Mouse (Mus musculus): ENCODE measurements around the gene Jmjd8.

The Jmjd8 gene

GRCm38 (mm10) chr17:25808789-25809605 is 19.7 kb upstream of the Jmjd8 start, which contains the start of gene Fbxl16:
Gene Fbxl16 (plus strand): TSS chr17:25809085.
- DNase-seq (ENCODE audit: low spot score), result no peak

- no peak for DNase-seq (ENCODE audit: low spot score)
Measured at GRCm38 (mm10) chr17:25809606-25810340, 18.9 kb upstream of the Jmjd8 start.

- DNase-seq (ENCODE audit: low spot score), result no peak
Measured at GRCm38 (mm10) chr17:25810890-25811289, 17.8 kb upstream of the Jmjd8 start.

GRCm38 (mm10) chr17:25813471-25813870 is 15.2 kb upstream of the Jmjd8 start:
- DNase-seq (ENCODE audit: low spot score), result peak; percentile 88

- DNase-seq (ENCODE audit: low spot score), result no peak
Measured at GRCm38 (mm10) chr17:25817662-25818061, 11.0 kb upstream of the Jmjd8 start.

GRCm38 (mm10) chr17:25818851-25819780 is 9.6 kb upstream of the Jmjd8 start:
- no peak for DNase-seq (ENCODE audit: low spot score)

- DNase-seq (ENCODE audit: low spot score), result peak; percentile 65
Measured at GRCm38 (mm10) chr17:25823452-25823851, 5.2 kb upstream of the Jmjd8 start, which contains the start of gene Wdr24. Gene Wdr24 (plus strand): TSS chr17:25823627.

- DNase-seq (ENCODE audit: low spot score), result no peak
Measured at GRCm38 (mm10) chr17:25824362-25825142, 4.1 kb upstream of the Jmjd8 start.

- no peak for DNase-seq (ENCODE audit: low spot score)
Measured at GRCm38 (mm10) chr17:25825311-25825710, 3.4 kb upstream of the Jmjd8 start.

GRCm38 (mm10) chr17:25825984-25826570 is 2.6 kb upstream of the Jmjd8 start:
- DNase-seq (ENCODE audit: low spot score), result no peak

- DNase-seq (ENCODE audit: low spot score), result no peak
Measured at GRCm38 (mm10) chr17:25827011-25827410, 1.7 kb upstream of the Jmjd8 start.

GRCm38 (mm10) chr17:25827546-25828222 is 983 bp upstream of the Jmjd8 start:
- DNase-seq (ENCODE audit: low spot score), result no peak

- no peak for DNase-seq (ENCODE audit: low spot score)
Measured at GRCm38 (mm10) chr17:25828223-25828594, 458 bp upstream of the Jmjd8 start.

- no peak for DNase-seq (ENCODE audit: low spot score)
Measured at GRCm38 (mm10) chr17:25829558-25830017, 921 bp downstream of the Jmjd8 start.

GRCm38 (mm10) chr17:25830200-25830753 is 1.6 kb downstream of the Jmjd8 start:
- no peak for DNase-seq (ENCODE audit: low spot score)

GRCm38 (mm10) chr17:25830806-25831431 is 2.3 kb downstream of the Jmjd8 start:
- no peak for DNase-seq (ENCODE audit: low spot score)

- DNase-seq (ENCODE audit: low spot score), result no peak
Measured at GRCm38 (mm10) chr17:25831451-25832281, 3.0 kb downstream of the Jmjd8 start.
